Mouse (Mus musculus) liver, adult 2 months (tissue): ENCODE data around the gene Pwp2.

Experiments used
- CTCF ChIP-seq: fragments of 200-500 bp; IDR thresholded peaks from 2 replicates; pipeline ENCODE4 v1.5.1; 2011; ENCODE audit warnings: low read depth, low read length, control low read depth
- POLR2A ChIP-seq: fragments of 200-500 bp; IDR thresholded peaks from 2 replicates; pipeline ENCODE4 v1.6.1; 2011; ENCODE audit warnings: low read length, control low read depth; ENCODE audit not compliant: insufficient read depth; ENCODE audit errors: extremely low read depth

DNA sequence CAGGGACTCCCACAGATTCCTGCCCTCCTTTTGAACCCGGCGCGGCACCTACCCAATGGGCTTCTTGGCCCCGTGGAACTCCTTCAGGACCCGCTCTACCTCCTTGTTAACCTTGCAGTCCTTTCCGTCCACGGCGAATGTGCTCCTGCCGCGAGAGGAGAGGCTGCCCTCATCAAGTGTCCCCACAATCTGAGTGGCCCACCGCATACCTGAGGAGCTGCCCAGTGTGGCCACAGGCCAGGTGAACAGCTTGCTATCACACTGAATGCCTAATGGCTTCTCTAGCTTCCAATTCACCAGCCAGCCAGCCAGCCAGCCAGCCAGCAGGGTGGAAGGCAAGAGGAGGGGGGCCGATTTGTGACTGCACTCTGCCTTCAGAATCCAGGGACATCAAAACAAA is 20.2 kb downstream of the Pwp2 start:
- TF ChIP-seq CTCF: no peak
- TF ChIP-seq POLR2A: no peak
